Mouse (Mus musculus) small intestine, adult 2 months (tissue): ENCODE measurements around the gene Ankrd28. TPM values are rescaled to one million over a fixed set of nuclear protein-coding genes. Genes with fewer than 3 reads are reported as not detected.

Experiments
- H3K27ac ChIP-seq: fragments of 200-500 bp; 2 replicates; pipeline ENCODE4 v1.5.1; 2012; ENCODE audit warnings: low read depth, low read length, control low read depth, inconsistent platforms; ENCODE audit not compliant: insufficient read depth
- H3K27me3 ChIP-seq: fragments of 200-500 bp; 2 replicates; pipeline ENCODE4 v1.6.1; 2012; ENCODE audit warnings: mild to moderate bottlenecking, moderate library complexity, low read length, inconsistent platforms; ENCODE audit not compliant: control insufficient read depth, insufficient read depth
- H3K36me3 ChIP-seq: fragments of 200-500 bp; 2 replicates; pipeline ENCODE4 v1.6.1; 2012; ENCODE audit warnings: mild to moderate bottlenecking, low read length, control low read depth, inconsistent platforms; ENCODE audit not compliant: control insufficient read depth, insufficient read depth
- H3K4me1 ChIP-seq: fragments of 200-500 bp; 2 replicates; pipeline ENCODE4 v1.6.1; 2012; ENCODE audit warnings: low read length, inconsistent platforms, mixed read lengths; ENCODE audit not compliant: control insufficient read depth, insufficient read depth, insufficient read length
- H3K4me3 ChIP-seq: fragments of 200-500 bp; 2 replicates; pipeline ENCODE4 v1.5.1; 2012; ENCODE audit warnings: low read depth, mild to moderate bottlenecking, control low read depth, inconsistent platforms, low read length, moderate library complexity
- CTCF ChIP-seq: fragments of 200-500 bp; IDR thresholded peaks from 2 replicates; pipeline ENCODE4 v1.5.1; 2012; ENCODE audit warnings: low read depth, mild to moderate bottlenecking, control low read depth, inconsistent platforms, low read length, moderate library complexity, mixed read lengths; ENCODE audit not compliant: insufficient replicate concordance, insufficient read length; ENCODE audit errors: extremely low read depth
- POLR2A ChIP-seq: fragments of 200-500 bp; IDR thresholded peaks from 2 replicates; pipeline ENCODE4 v1.6.1; 2012; ENCODE audit warnings: low read depth, mild to moderate bottlenecking, control low read depth, inconsistent platforms, low read length, moderate library complexity
- WGBS: fragments of 180-500 bp; shearing (Covaris S2); methylation state at CpG from one replicate; pipeline ENCODE4 v1.1.7; 2018; 5-methylcytosine and 5-hydroxymethylcytosine counted together
- polyA plus RNA-seq: library from polyadenylated mRNA; depleted of rRNA; stranded (reverse); fragments of >200 nt; gene quantifications from 2 replicates; pipeline ENCODE4 v1.2.3, GENCODE M21; 2012

Gene Ankrd28
- polyA plus RNA-seq, 1 experiment, result 2.2 TPM

- no peak overlapping the region for H3K4me3 ChIP-seq
- WGBS, result 95% methylated on average over 28 of the region's 28 CpGs
- H3K4me1 ChIP-seq, result peaks cover 20% of the 10 kb centered on the region
- no peak overlapping the region for H3K27ac ChIP-seq
- peaks cover 3% of the 10 kb centered on the region; the same call in 1 of the 2 replicates for H3K36me3 ChIP-seq
- no peak for TF ChIP-seq CTCF
- no peak for TF ChIP-seq POLR2A
- no peaks in the 10 kb centered on the region for H3K27me3 ChIP-seq
Observed at GRCm38 (mm10) chr14:31666931-31667705, 163.3 kb downstream of the Ankrd28 start.

DNA sequence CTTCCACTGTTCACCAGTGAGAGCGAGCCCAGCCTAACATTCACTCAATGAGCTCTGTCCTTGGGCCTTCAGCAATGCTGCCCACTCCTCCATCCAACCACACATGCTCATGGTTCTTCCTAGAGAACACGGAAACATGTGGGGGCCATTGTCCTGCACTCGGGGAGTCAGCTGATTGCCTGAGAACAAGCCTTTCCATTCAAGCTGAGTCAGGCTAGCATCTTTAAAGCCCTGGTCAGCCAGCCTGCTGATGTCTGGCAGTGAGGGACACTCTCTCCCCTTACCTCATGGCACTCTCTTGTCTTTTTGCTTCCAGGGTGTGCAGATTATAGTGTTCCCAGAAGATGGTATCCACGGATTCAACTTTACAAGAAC lies 164.9 kb downstream of the Ankrd28 start:
- H3K4me3 ChIP-seq, result no peak overlapping the region
- H3K27me3 ChIP-seq, result no peaks in the 10 kb centered on the region
- peaks cover 21% of the 10 kb centered on the region for H3K4me1 ChIP-seq
- peak overlapping the region; percentile 6; the same call in 1 of the 2 replicates for H3K27ac ChIP-seq
- 80% methylated on average over 4 of the region's 4 CpGs for WGBS
- TF ChIP-seq CTCF (no peak), POLR2A (no peak)
- peaks cover 3% of the 10 kb centered on the region; the same call in 1 of the 2 replicates for H3K36me3 ChIP-seq

DNA sequence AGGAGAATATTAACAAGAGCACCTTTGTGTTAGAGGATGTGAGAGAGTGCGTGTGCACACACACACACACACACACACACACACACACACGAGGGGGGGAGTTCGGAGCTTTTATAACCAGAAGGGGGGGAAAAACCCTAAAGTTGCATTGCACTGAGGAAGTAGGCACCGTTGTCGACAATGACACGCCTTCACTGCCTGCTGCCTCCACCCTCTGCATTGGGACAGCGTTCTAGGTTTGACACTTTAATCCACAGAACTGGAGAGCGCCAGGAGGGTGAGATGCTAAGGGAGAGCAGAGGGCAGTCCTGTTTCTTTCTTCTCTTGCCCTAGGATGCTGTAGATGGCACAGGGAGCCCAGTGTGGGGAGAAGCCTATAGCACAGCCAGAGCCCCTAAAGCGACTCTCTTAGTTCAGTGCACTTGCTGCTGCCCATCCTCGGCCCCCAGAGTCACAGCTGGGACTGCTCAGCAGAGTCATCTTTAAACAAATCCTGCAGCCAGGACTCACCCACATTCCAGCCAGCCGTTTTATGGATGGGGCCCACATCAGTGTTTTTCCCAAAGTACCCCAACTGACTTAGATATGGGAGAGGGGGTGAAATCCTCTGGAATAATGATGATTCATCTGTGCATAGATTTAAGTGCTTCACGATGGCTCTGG lies 165.4 kb downstream of the Ankrd28 start:
- Histone ChIP-seq H3K36me3 (peaks cover 3% of the 10 kb centered on the region; the same call in 1 of the 2 replicates), H3K27me3 (no peaks in the 10 kb centered on the region), H3K4me1 (peaks cover 21% of the 10 kb centered on the region), H3K27ac (peak overlapping the region; percentile 6; the same call in 1 of the 2 replicates), H3K4me3 (no peak overlapping the region)
- 49% methylated on average over 12 of the region's 12 CpGs for WGBS
- TF ChIP-seq CTCF (no peak), POLR2A (no peak)

GRCm38 (mm10) chr14:31664100-31664902 lies 166.2 kb downstream of the Ankrd28 start:
- 54% methylated on average over 18 of the region's 18 CpGs for WGBS
- Histone ChIP-seq H3K27ac (0 out of 2 replicates have a peak overlapping the region, but pooled peaks have one; percentile 86), H3K36me3 (peaks cover 3% of the 10 kb centered on the region; the same call in 1 of the 2 replicates), H3K27me3 (no peaks in the 10 kb centered on the region), H3K4me1 (peaks cover 18% of the 10 kb centered on the region), H3K4me3 (no peak overlapping the region)
- no peak for TF ChIP-seq CTCF
- TF ChIP-seq POLR2A, result no peak

- Histone ChIP-seq H3K36me3 (peaks cover 3% of the 10 kb centered on the region; the same call in 1 of the 2 replicates), H3K4me1 (peaks cover 13% of the 10 kb centered on the region; the same call in 1 of the 2 replicates), H3K27ac (peak overlapping the region; percentile 86), H3K27me3 (no peaks in the 10 kb centered on the region), H3K4me3 (no peak overlapping the region)
- TF ChIP-seq POLR2A (no peak), CTCF (no peak)
- 87% methylated on average over 13 of the region's 13 CpGs for WGBS
Observed at GRCm38 (mm10) chr14:31663376-31664099, 166.9 kb downstream of the Ankrd28 start.

- Histone ChIP-seq H3K27me3 (no peaks in the 10 kb centered on the region), H3K27ac (peak overlapping the region; percentile 86), H3K36me3 (peaks cover 3% of the 10 kb centered on the region; the same call in 1 of the 2 replicates), H3K4me1 (peaks cover 13% of the 10 kb centered on the region; the same call in 1 of the 2 replicates), H3K4me3 (peak overlapping the region; percentile 58)
- WGBS, result 41% methylated on average over 9 of the region's 9 CpGs
- TF ChIP-seq POLR2A (no peak; the same call in 1 of the 2 replicates), CTCF (no peak)
Observed at GRCm38 (mm10) chr14:31662555-31663211, 167.8 kb downstream of the Ankrd28 start.
